Mouse (Mus musculus) heart, embryonic 11.5 days (tissue): ENCODE data around the gene Tpgs1. TPM values are rescaled to one million over a fixed set of nuclear protein-coding genes. Genes with fewer than 3 reads are reported as not detected.

Experiments
- ATAC-seq: fragments of 200-750 bp; cut with Nextera tagmentation; replicated peaks from 2 replicates; pipeline ENCODE4 v1.8.0; 2017; ENCODE audit warnings: moderate library complexity; ENCODE audit not compliant: insufficient number of reproducible peaks, low FRiP score, low TSS enrichment
- H3K27ac ChIP-seq: fragments of 300-500 bp; sonication (generic); 2 replicates; pipeline ENCODE4 v1.5.1; 2014; ENCODE audit warnings: mild to moderate bottlenecking, low read depth, low read length
- H3K27me3 ChIP-seq: fragments of 300-500 bp; sonication (generic); 2 replicates; pipeline ENCODE4 v1.6.1; 2014; ENCODE audit warnings: mild to moderate bottlenecking, low read length, mixed read lengths; ENCODE audit not compliant: control insufficient read depth, insufficient read depth
- H3K36me3 ChIP-seq: fragments of 300-500 bp; sonication (generic); 2 replicates; pipeline ENCODE4 v1.6.1; 2014; ENCODE audit warnings: mild to moderate bottlenecking, low read length, moderate library complexity, mixed read lengths; ENCODE audit not compliant: control insufficient read depth, insufficient read depth
- H3K4me1 ChIP-seq: fragments of 300-500 bp; sonication (generic); 2 replicates; pipeline ENCODE4 v1.6.1; 2014; ENCODE audit warnings: low read length; ENCODE audit not compliant: control insufficient read depth, insufficient read depth
- H3K4me2 ChIP-seq: fragments of 300-500 bp; sonication (generic); 2 replicates; pipeline ENCODE4 v1.6.1; 2014; ENCODE audit warnings: mild to moderate bottlenecking, moderate library complexity
- H3K4me3 ChIP-seq: fragments of 300-500 bp; sonication (generic); 2 replicates; pipeline ENCODE4 v1.5.1; 2014; ENCODE audit warnings: low read depth, low read length
- H3K9ac ChIP-seq: fragments of 300-500 bp; sonication (generic); 2 replicates; pipeline ENCODE4 v1.6.1; 2014; ENCODE audit warnings: mild to moderate bottlenecking, low read depth, low read length, moderate library complexity
- H3K9me3 ChIP-seq: fragments of 300-500 bp; sonication (generic); replicated peaks from 2 replicates; pipeline ENCODE4 v1.6.1; 2016; ENCODE audit warnings: low read length; ENCODE audit not compliant: control insufficient read depth
- WGBS: fragments of 180-500 bp; shearing (Covaris S2); extraction: QIAGEN DNeasy Blood & Tissue Kit; methylation state at CpG from one replicate; pipeline ENCODE4 v1.1.7; 2014; ENCODE audit not compliant: insufficient replicate concordance; 5-methylcytosine and 5-hydroxymethylcytosine counted together
- polyA plus RNA-seq: library from polyadenylated mRNA; unstranded; fragments of >200 nt; fragmentation: Nextera tagmentation; extraction: Ambion mirVana; gene quantifications from 2 replicates; pipeline ENCODE4 v1.2.1, GENCODE M21; 2014

The Tpgs1 gene
- polyA plus RNA-seq, 1 experiment from 2014 or later = 48.6 TPM

GRCm38 (mm10) chr10:79672088-79672455 lies 2.9 kb downstream of the Tpgs1 start:
- H3K9ac ChIP-seq = no peak overlapping the region
- H3K36me3 ChIP-seq = no peaks in the 10 kb centered on the region
- H3K27me3 ChIP-seq = 0 out of 2 replicates have a peak, but pooled peaks cover 2% of the 10 kb centered on the region
- 60% methylated on average over 3 of the region's 3 CpGs for WGBS
- H3K27ac ChIP-seq = no peak overlapping the region
- peaks cover 18% of the 10 kb centered on the region for H3K4me1 ChIP-seq
- no peak overlapping the region for H3K4me3 ChIP-seq
- no peak for ATAC-seq
- H3K4me2 ChIP-seq = no peak overlapping the region
- H3K9me3 ChIP-seq = no peaks in the 10 kb centered on the region

GRCm38 (mm10) chr10:79673054-79673453 lies 3.9 kb downstream of the Tpgs1 start:
- no peak overlapping the region for H3K4me3 ChIP-seq
- H3K4me1 ChIP-seq = peaks cover 18% of the 10 kb centered on the region
- ATAC-seq = no peak
- H3K9me3 ChIP-seq = no peaks in the 10 kb centered on the region
- no peak overlapping the region for H3K27ac ChIP-seq
- H3K36me3 ChIP-seq = no peaks in the 10 kb centered on the region
- 80% methylated on average over 3 of the region's 3 CpGs for WGBS
- H3K9ac ChIP-seq = no peak overlapping the region
- H3K27me3 ChIP-seq = 0 out of 2 replicates have a peak, but pooled peaks cover 2% of the 10 kb centered on the region
- no peak overlapping the region for H3K4me2 ChIP-seq

GRCm38 (mm10) chr10:79675346-79676035 lies 6.3 kb downstream of the Tpgs1 start:
- 0 out of 2 replicates have a peak overlapping the region, but pooled peaks have one; percentile 28 for H3K9ac ChIP-seq
- H3K4me3 ChIP-seq = no peak overlapping the region
- peaks cover 10% of the 10 kb centered on the region for H3K4me1 ChIP-seq
- no peaks in the 10 kb centered on the region for H3K36me3 ChIP-seq
- no peaks in the 10 kb centered on the region for H3K9me3 ChIP-seq
- whole genome bisulfite sequencing = 37% methylated on average over 44 of the region's 44 CpGs
- H3K27me3 ChIP-seq = 0 out of 2 replicates have a peak, but pooled peaks cover 2% of the 10 kb centered on the region
- H3K4me2 ChIP-seq = peak overlapping the region; percentile 24; the same call in 1 of the 2 replicates
- no peak for ATAC-seq
- H3K27ac ChIP-seq = no peak overlapping the region

- H3K9me3 ChIP-seq = no peaks in the 10 kb centered on the region
- 27% methylated on average over 11 of the region's 11 CpGs for WGBS
- peak overlapping the region; percentile 58 for H3K4me3 ChIP-seq
- peak overlapping the region; percentile 78 for H3K4me2 ChIP-seq
- H3K36me3 ChIP-seq = peaks cover 13% of the 10 kb centered on the region
- H3K27me3 ChIP-seq = 0 out of 2 replicates have a peak, but pooled peaks cover 2% of the 10 kb centered on the region
- ATAC-seq = peak; percentile 1; the same call in 1 of the 2 replicates
- H3K9ac ChIP-seq = peak overlapping the region; percentile 64; the same call in 1 of the 2 replicates
- H3K4me1 ChIP-seq = peaks cover 27% of the 10 kb centered on the region
- H3K27ac ChIP-seq = peak overlapping the region; percentile 81
These were observed 11.7 kb downstream of the Tpgs1 start for GRCm38 (mm10) chr10:79680606-79681495.

GRCm38 (mm10) chr10:79681591-79682245 lies 12.5 kb downstream of the Tpgs1 start, which contains the start of gene Cdc34:
Cdc34 (plus strand) TSS chr10:79682195.
- H3K27me3 ChIP-seq = no peaks in the 10 kb centered on the region
- H3K4me1 ChIP-seq = peaks cover 33% of the 10 kb centered on the region
- H3K36me3 ChIP-seq = peaks cover 22% of the 10 kb centered on the region
- ATAC-seq = peak; percentile 88
- no peaks in the 10 kb centered on the region for H3K9me3 ChIP-seq
- H3K27ac ChIP-seq = peak within 1 kb of the TSS; percentile 81
- H3K9ac ChIP-seq = peak within 1 kb of the TSS; percentile 92
- H3K4me3 ChIP-seq = peak within 1 kb of the TSS; percentile 58
- under 1% methylated on average over 75 of the region's 84 CpGs for WGBS
- H3K4me2 ChIP-seq = peak within 1 kb of the TSS; percentile 98

GRCm38 (mm10) chr10:79682551-79682915 lies 13.4 kb downstream of the Tpgs1 start:
- H3K4me1 ChIP-seq = peaks cover 37% of the 10 kb centered on the region
- H3K9me3 ChIP-seq = no peaks in the 10 kb centered on the region
- ATAC-seq = no peak
- peak overlapping the region; percentile 81 for H3K27ac ChIP-seq
- peaks cover 30% of the 10 kb centered on the region for H3K36me3 ChIP-seq
- H3K4me3 ChIP-seq = peak overlapping the region; percentile 58
- H3K27me3 ChIP-seq = no peaks in the 10 kb centered on the region
- peak overlapping the region; percentile 92 for H3K9ac ChIP-seq
- peak overlapping the region; percentile 98 for H3K4me2 ChIP-seq
- WGBS = 0% methylated on average over 10 of the region's 10 CpGs

GRCm38 (mm10) chr10:79682916-79683582 lies 13.9 kb downstream of the Tpgs1 start:
- peak overlapping the region; percentile 81 for H3K27ac ChIP-seq
- peak overlapping the region; percentile 98 for H3K4me2 ChIP-seq
- no peak for ATAC-seq
- 4% methylated on average over 10 of the region's 10 CpGs for WGBS
- peak overlapping the region; percentile 58 for H3K4me3 ChIP-seq
- no peaks in the 10 kb centered on the region for H3K9me3 ChIP-seq
- H3K9ac ChIP-seq = peak overlapping the region; percentile 92
- peaks cover 33% of the 10 kb centered on the region for H3K36me3 ChIP-seq
- H3K27me3 ChIP-seq = no peaks in the 10 kb centered on the region
- H3K4me1 ChIP-seq = peaks cover 37% of the 10 kb centered on the region
